Mouse (Mus musculus) midbrain, embryonic 15.5 days (tissue): Measurements from ENCODE around the gene Marveld2. TPM values are rescaled to one million over a fixed set of nuclear protein-coding genes. Genes with fewer than 3 reads are reported as not detected.

Experiments
- ATAC-seq: fragments of 200-750 bp; cut with Nextera tagmentation; replicated peaks from 2 replicates; pipeline ENCODE4 v1.8.0; 2017; ENCODE audit warnings: moderate TSS enrichment
- H3K27ac ChIP-seq: fragments of 300-500 bp; sonication (generic); 2 replicates; pipeline ENCODE4 v1.5.1; 2015; ENCODE audit warnings: mild to moderate bottlenecking, inconsistent platforms
- H3K27me3 ChIP-seq: fragments of 300-500 bp; sonication (generic); replicated peaks from 2 replicates; pipeline ENCODE4 v1.6.1; 2015; ENCODE audit warnings: inconsistent platforms
- H3K36me3 ChIP-seq: fragments of 300-500 bp; sonication (generic); replicated peaks from 2 replicates; pipeline ENCODE4 v1.6.1; 2015; ENCODE audit warnings: inconsistent platforms
- H3K4me1 ChIP-seq: fragments of 300-500 bp; sonication (generic); 2 replicates; pipeline ENCODE4 v1.6.1; 2015; ENCODE audit warnings: inconsistent platforms
- H3K4me2 ChIP-seq: fragments of 300-500 bp; sonication (generic); 2 replicates; pipeline ENCODE4 v1.6.1; 2015; ENCODE audit warnings: inconsistent platforms, mild to moderate bottlenecking, moderate library complexity
- H3K4me3 ChIP-seq: fragments of 300-500 bp; sonication (generic); 2 replicates; pipeline ENCODE4 v1.5.1; 2015; ENCODE audit warnings: mild to moderate bottlenecking, inconsistent platforms
- H3K9ac ChIP-seq: fragments of 300-500 bp; sonication (generic); 2 replicates; pipeline ENCODE4 v1.6.1; 2015; ENCODE audit warnings: mild to moderate bottlenecking, inconsistent platforms
- H3K9me3 ChIP-seq: fragments of 300-500 bp; sonication (generic); 2 replicates; pipeline ENCODE4 v1.6.1; 2016; ENCODE audit warnings: inconsistent platforms
- WGBS: fragments of 180-500 bp; shearing (Covaris S2); methylation state at CpG from one replicate; pipeline ENCODE4 v1.1.7; 2015; ENCODE audit warnings: mixed read lengths; 5-methylcytosine and 5-hydroxymethylcytosine counted together
- polyA plus RNA-seq: library from polyadenylated mRNA; unstranded; fragments of >200 nt; fragmentation: Nextera tagmentation; extraction: Ambion mirVana; gene quantifications from 2 replicates; pipeline ENCODE4 v1.2.1, GENCODE M21; 2015

The Marveld2 gene
- polyA plus RNA-seq, 1 experiment from 2014 or later = 2.3 TPM

- no peak overlapping the region for H3K9ac ChIP-seq
- ATAC-seq = no peak
- no peak overlapping the region for H3K4me3 ChIP-seq
- H3K9me3 ChIP-seq = no peaks in the 10 kb centered on the region
- WGBS = 73% methylated on average over 5 of the region's 5 CpGs
- H3K27ac ChIP-seq = 0 out of 2 replicates have a peak overlapping the region, but pooled peaks have one; percentile 58
- H3K4me1 ChIP-seq = no peaks in the 10 kb centered on the region
- no peak overlapping the region for H3K4me2 ChIP-seq
- H3K36me3 ChIP-seq = no peaks in the 10 kb centered on the region
- no peaks in the 10 kb centered on the region for H3K27me3 ChIP-seq
Measured at GRCm38 (mm10) chr13:100594838-100595551, 21.8 kb downstream of the Marveld2 start.

DNA sequence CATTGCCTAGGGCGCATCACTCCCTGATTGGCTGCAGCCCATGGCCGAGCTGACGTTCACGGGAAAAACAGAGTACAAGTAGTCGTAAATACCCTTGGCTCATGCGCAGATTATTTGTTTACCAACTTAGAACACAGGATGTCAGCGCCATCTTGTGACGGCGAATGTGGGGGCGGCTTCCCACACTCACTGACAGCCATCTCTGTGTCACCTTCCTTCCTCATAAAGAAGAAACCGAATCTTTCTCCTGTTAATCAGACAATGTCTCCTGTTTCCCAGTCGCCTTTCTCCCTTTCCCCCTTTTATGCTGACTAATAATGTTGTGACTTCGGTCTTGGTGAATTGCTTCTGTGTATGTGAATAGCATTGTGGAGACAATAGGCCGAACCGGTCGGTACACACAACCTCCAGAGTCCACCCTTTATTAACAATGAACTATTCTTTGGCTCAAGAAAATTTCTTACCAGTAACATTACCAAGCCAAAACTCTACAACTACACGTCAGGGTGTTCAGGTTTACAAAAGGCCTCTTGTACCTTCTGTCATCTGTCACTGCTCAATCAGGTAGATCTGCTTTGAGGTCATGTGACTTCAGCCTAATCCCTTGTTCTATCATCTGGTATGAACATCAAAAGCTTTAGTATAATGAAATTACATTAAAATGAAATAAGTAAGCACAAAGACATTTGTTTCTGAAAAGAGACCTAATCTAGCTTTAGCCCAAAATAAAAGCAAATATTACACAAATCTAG, 22.6 kb downstream of the Marveld2 start:
- H3K27ac ChIP-seq = peak overlapping the region; percentile 58
- H3K9me3 ChIP-seq = no peaks in the 10 kb centered on the region
- peak; percentile 84 for ATAC-seq
- no peak overlapping the region for H3K4me3 ChIP-seq
- no peak overlapping the region for H3K9ac ChIP-seq
- peak overlapping the region; percentile 40 for H3K4me2 ChIP-seq
- H3K4me1 ChIP-seq = no peaks in the 10 kb centered on the region
- no peaks in the 10 kb centered on the region for H3K36me3 ChIP-seq
- 57% methylated on average over 13 of the region's 17 CpGs for WGBS
- H3K27me3 ChIP-seq = no peaks in the 10 kb centered on the region

DNA sequence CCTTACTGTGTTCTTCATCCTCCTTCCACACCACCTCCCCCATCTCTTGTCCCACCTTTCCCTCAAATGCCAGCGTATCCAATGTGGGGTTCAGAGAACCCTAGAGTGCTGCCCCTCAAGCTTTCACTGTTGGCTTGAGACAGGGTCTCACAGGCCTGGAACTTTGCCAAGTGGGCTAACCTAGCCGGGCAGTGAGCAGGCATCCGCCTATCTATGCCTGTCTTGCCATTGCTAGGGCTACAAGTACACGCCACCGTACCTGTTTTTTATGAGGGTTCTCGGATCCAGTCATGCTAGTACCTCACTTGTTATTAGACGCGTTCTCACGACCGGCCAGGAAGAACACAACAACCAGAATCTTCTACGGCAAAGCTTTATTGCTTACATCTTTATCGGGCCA, 28.1 kb downstream of the Marveld2 start:
- 83% methylated on average over 12 of the region's 12 CpGs for WGBS
- Histone ChIP-seq H3K27me3 (no peaks in the 10 kb centered on the region), H3K4me1 (no peaks in the 10 kb centered on the region), H3K27ac (no peak overlapping the region), H3K36me3 (no peaks in the 10 kb centered on the region), H3K4me2 (no peak overlapping the region), H3K9ac (no peak overlapping the region), H3K9me3 (no peaks in the 10 kb centered on the region), H3K4me3 (no peak overlapping the region)
- ATAC-seq = peak; percentile 37; the same call in 1 of the 2 replicates

- Histone ChIP-seq H3K27ac (no peak overlapping the region), H3K36me3 (no peaks in the 10 kb centered on the region), H3K27me3 (no peaks in the 10 kb centered on the region), H3K9ac (no peak overlapping the region), H3K4me3 (no peak overlapping the region), H3K9me3 (no peaks in the 10 kb centered on the region), H3K4me2 (no peak overlapping the region), H3K4me1 (no peaks in the 10 kb centered on the region)
- WGBS = 57% methylated on average over 6 of the region's 6 CpGs
- ATAC-seq = no peak
Measured at GRCm38 (mm10) chr13:100582144-100582543, 34.6 kb downstream of the Marveld2 start.

DNA sequence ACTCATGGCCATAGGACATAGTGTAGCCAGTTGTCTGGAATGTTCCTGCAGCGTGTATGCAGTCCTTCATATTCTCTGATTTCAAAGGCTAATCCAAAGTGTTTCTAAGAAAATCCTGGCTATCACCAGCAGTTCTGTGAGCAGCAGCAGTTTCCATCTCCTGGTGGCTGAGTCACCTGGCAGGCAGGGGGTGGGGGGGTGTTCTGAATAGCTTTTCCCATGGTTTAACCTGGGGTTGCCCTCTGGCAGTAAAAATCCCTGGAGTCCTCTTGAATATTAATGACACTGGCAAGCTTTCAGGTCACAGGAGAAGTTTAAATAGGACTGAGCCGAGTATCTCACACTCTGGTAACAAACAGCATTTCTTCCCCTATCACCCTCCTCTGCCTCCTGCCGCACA, 35.1 kb downstream of the Marveld2 start:
- no peak for ATAC-seq
- Histone ChIP-seq H3K36me3 (no peaks in the 10 kb centered on the region), H3K4me2 (no peak overlapping the region), H3K4me3 (no peak overlapping the region), H3K4me1 (no peaks in the 10 kb centered on the region), H3K27me3 (no peaks in the 10 kb centered on the region; the same call in 1 of the 2 replicates), H3K27ac (no peak overlapping the region), H3K9me3 (no peaks in the 10 kb centered on the region), H3K9ac (no peak overlapping the region)
- 40% methylated on average over 3 of the region's 3 CpGs for WGBS

GRCm38 (mm10) chr13:100579951-100580350, 36.8 kb downstream of the Marveld2 start:
- Histone ChIP-seq H3K9me3 (no peaks in the 10 kb centered on the region), H3K4me1 (no peaks in the 10 kb centered on the region), H3K9ac (no peak overlapping the region), H3K4me3 (no peak overlapping the region), H3K36me3 (no peaks in the 10 kb centered on the region), H3K27me3 (no peaks in the 10 kb centered on the region; the same call in 1 of the 2 replicates), H3K4me2 (no peak overlapping the region), H3K27ac (no peak overlapping the region)
- ATAC-seq = no peak

DNA sequence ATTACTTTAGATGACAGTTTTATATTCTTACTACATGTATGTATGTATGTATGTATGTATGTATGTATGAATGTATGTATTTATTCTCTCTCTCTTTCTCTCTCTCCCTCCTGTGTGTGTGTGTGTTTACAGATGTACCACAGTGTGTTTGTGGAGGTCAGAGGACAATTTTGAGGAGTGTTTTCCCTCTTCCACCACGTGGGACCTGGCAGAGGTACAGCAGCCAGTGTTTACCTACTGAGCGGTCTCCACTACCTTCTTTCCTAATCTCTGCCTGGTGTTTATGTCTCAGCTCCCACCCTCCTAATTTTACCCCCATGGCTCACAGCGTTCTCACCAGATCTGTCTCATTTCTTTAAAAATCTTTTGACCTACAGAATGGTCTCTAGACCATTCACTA, 37.6 kb downstream of the Marveld2 start:
- H3K4me2 ChIP-seq = no peak overlapping the region
- no peaks in the 10 kb centered on the region; the same call in 1 of the 2 replicates for H3K27me3 ChIP-seq
- H3K4me1 ChIP-seq = no peaks in the 10 kb centered on the region
- WGBS = 58% methylated on average over 3 of the region's 3 CpGs
- H3K4me3 ChIP-seq = no peak overlapping the region
- H3K9me3 ChIP-seq = no peaks in the 10 kb centered on the region
- H3K36me3 ChIP-seq = no peaks in the 10 kb centered on the region
- no peak for ATAC-seq
- H3K27ac ChIP-seq = no peak overlapping the region
- no peak overlapping the region for H3K9ac ChIP-seq

DNA sequence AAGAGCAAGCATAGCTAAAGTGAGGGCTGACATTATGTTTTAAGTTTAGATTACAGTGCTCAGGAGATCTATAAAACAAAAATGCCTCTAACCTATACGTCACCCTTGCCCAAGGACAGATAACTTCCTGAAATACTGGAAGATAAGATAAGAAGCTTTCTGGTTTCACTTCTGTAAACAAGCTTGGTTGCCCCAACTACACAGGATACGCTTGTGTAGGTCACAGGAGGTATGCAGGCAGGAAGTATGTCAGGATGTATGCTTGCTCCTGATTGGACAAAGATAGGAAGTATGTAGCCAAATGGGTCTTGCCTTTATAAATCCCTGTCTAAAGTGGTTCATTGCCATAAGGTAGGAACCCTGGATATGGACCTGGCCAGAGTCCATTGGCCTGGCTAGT, 40.8 kb downstream of the Marveld2 start:
- Histone ChIP-seq H3K4me2 (no peak overlapping the region), H3K27ac (no peak overlapping the region), H3K27me3 (no peaks in the 10 kb centered on the region; the same call in 1 of the 2 replicates), H3K9me3 (no peaks in the 10 kb centered on the region), H3K4me1 (no peaks in the 10 kb centered on the region), H3K9ac (no peak overlapping the region), H3K4me3 (no peak overlapping the region), H3K36me3 (no peaks in the 10 kb centered on the region)
- ATAC-seq = no peak
- 76% methylated on average over 2 of the region's 2 CpGs for WGBS

- Histone ChIP-seq H3K36me3 (no peaks in the 10 kb centered on the region), H3K27me3 (no peaks in the 10 kb centered on the region), H3K27ac (no peak overlapping the region), H3K4me2 (no peak overlapping the region), H3K4me1 (no peaks in the 10 kb centered on the region), H3K9ac (no peak overlapping the region), H3K4me3 (no peak overlapping the region), H3K9me3 (no peaks in the 10 kb centered on the region)
- no peak for ATAC-seq
- 91% methylated on average over 2 of the region's 2 CpGs for WGBS
Measured at GRCm38 (mm10) chr13:100570713-100571112, 46.1 kb downstream of the Marveld2 start.

DNA sequence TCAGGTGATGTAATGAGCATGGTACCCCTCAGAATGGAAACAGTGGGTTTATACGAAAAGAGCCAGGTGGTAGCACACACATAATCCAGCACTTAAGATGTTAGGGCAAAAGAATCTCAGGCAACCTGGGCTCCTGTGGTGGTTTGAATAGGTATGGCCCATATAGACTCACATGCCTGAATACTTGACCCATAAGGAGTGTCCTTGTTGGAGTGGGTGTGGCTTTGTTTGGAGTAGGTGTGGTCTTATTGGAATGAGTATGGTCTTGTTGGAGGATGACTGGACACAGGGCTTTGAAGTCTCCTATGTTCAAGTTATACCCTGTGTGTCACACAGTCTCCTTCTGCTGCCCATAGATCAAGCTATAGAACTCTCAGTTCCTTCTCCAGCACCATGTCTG, 48.4 kb downstream of the Marveld2 start:
- 98% methylated on average over 1 of the region's 1 CpGs for WGBS
- no peak overlapping the region for H3K4me3 ChIP-seq

DNA sequence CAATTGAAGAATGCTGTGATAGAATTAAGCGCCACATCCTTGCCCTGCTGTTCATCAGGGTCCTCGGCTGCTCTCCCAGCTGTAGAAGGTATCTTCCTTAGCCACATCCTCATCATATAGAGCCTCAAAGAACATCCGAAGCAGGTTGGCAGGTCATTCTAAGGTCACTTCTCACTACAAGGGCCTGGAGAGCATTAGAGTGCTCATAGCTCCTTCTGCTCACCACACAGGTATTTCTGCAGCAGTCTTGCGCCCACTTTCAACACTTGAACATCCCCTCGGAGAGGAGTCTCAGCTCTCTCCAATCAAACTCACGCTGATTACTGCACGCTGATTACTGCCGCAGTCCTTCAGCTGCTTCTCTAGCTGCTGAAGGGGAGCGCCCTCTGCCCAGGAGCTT, 57.3 kb downstream of the Marveld2 start:
- H3K9ac ChIP-seq = no peak overlapping the region
- no peak for ATAC-seq

More for the DNA sequence above, 48.4 kb downstream of the Marveld2 start:
- H3K27me3 ChIP-seq = no peaks in the 10 kb centered on the region
- H3K27ac ChIP-seq = no peak overlapping the region
- H3K4me2 ChIP-seq = no peak overlapping the region
- H3K9me3 ChIP-seq = no peaks in the 10 kb centered on the region
- no peak for ATAC-seq
- H3K9ac ChIP-seq = no peak overlapping the region
- no peaks in the 10 kb centered on the region for H3K36me3 ChIP-seq
- no peaks in the 10 kb centered on the region for H3K4me1 ChIP-seq

GRCm38 (mm10) chr13:100557011-100557410, 59.8 kb downstream of the Marveld2 start:
- ATAC-seq = no peak
- H3K9ac ChIP-seq = no peak overlapping the region
- H3K9me3 ChIP-seq = no peaks in the 10 kb centered on the region
- H3K36me3 ChIP-seq = no peaks in the 10 kb centered on the region
- H3K4me3 ChIP-seq = no peak overlapping the region
- H3K4me2 ChIP-seq = no peak overlapping the region
- H3K27me3 ChIP-seq = peaks cover 16% of the 10 kb centered on the region
- 83% methylated on average over 4 of the region's 4 CpGs for WGBS
- no peak overlapping the region for H3K27ac ChIP-seq
- H3K4me1 ChIP-seq = peaks cover 12% of the 10 kb centered on the region

More for the DNA sequence above, 57.3 kb downstream of the Marveld2 start:
- no peaks in the 10 kb centered on the region for H3K9me3 ChIP-seq
- H3K4me2 ChIP-seq = no peak overlapping the region
- no peak overlapping the region for H3K27ac ChIP-seq
- H3K4me3 ChIP-seq = no peak overlapping the region
- no peaks in the 10 kb centered on the region for H3K36me3 ChIP-seq
- H3K4me1 ChIP-seq = no peaks in the 10 kb centered on the region
- 83% methylated on average over 9 of the region's 9 CpGs for WGBS
- no peaks in the 10 kb centered on the region for H3K27me3 ChIP-seq
